Mouse (Mus musculus) CH12.LX (cell line): ENCODE measurements around the gene Fam13a. TPM values are rescaled to one million over a fixed set of nuclear protein-coding genes. Genes with fewer than 3 reads are reported as not detected.

Experiments used
- DNase-seq: peaks from one replicate; pipeline ENCODE4 v3.0.0-alpha.2; 2013; ENCODE audit errors: extremely low read depth
- H3K27ac ChIP-seq: 2 replicates; pipeline ENCODE4 v1.5.1; 2012; ENCODE audit warnings: low read depth, mild to moderate bottlenecking, control low read depth, moderate library complexity; ENCODE audit not compliant: insufficient read depth
- H3K27me3 ChIP-seq: replicated peaks from 2 replicates; pipeline ENCODE3; 2012; ENCODE audit warnings: inconsistent platforms
- H3K36me3 ChIP-seq, 2 experiments: replicated peaks in 1 of 2; 2 replicates each; pipeline versions ENCODE3 to v1.6.1; 2012; ENCODE audit warnings: inconsistent platforms in 1 of 2, low read length in 1 of 2, mild to moderate bottlenecking in 1 of 2, mixed read lengths in 1 of 2, moderate library complexity in 1 of 2; ENCODE audit not compliant: control insufficient read depth in 1 of 2, insufficient read depth in 1 of 2
- H3K4me1 ChIP-seq, 2 experiments: 2 replicates each; pipeline ENCODE4 v1.6.1; 2012; ENCODE audit warnings: inconsistent platforms in 1 of 2, moderate library complexity in 1 of 2; ENCODE audit not compliant: insufficient read depth in 2 of 2, control insufficient read depth in 1 of 2
- H3K4me2 ChIP-seq: 2 replicates; pipeline ENCODE4 v1.6.1; 2012; ENCODE audit warnings: low read depth, mild to moderate bottlenecking, control low read depth; ENCODE audit not compliant: poor library complexity, insufficient read depth, severe bottlenecking
- H3K4me3 ChIP-seq, 3 experiments: fragments of 150-350 bp in 1 of 3; sonication (generic) in 1 of 3; replicated peaks in 1 of 3; 2 replicates each; pipeline versions ENCODE3 to v1.5.1; 2011 to 2012; ENCODE audit warnings: low read depth in 2 of 3, low read length in 2 of 3, mild to moderate bottlenecking in 2 of 3, moderate library complexity in 2 of 3, control low read depth in 1 of 3, improper control_type of control experiment in 1 of 3, inconsistent platforms in 1 of 3, mixed read lengths in 1 of 3; ENCODE audit not compliant: poor library complexity in 1 of 3
- H3K79me2 ChIP-seq: replicated peaks from 2 replicates; pipeline ENCODE4 v1.6.1; 2012; ENCODE audit warnings: mild to moderate bottlenecking, moderate library complexity; ENCODE audit not compliant: control insufficient read depth, poor library complexity, insufficient read depth, severe bottlenecking; ENCODE audit errors: extremely low read depth
- H3K9ac ChIP-seq: 2 replicates; pipeline ENCODE4 v1.6.1; 2012; ENCODE audit warnings: low read depth, mild to moderate bottlenecking, control low read depth, moderate library complexity; ENCODE audit not compliant: insufficient read depth
- H3K9me3 ChIP-seq: replicated peaks from 2 replicates; pipeline ENCODE3; 2012; ENCODE audit warnings: low read length, inconsistent platforms, mixed read lengths
- BHLHE40 ChIP-seq: IDR thresholded peaks from 2 replicates; pipeline ENCODE4 v1.6.1; 2011; ENCODE audit warnings: mild to moderate bottlenecking, low read depth, low read length, improper control_type of control experiment
- CHD1 ChIP-seq: IDR thresholded peaks from 2 replicates; pipeline ENCODE4 v1.6.1; 2012; ENCODE audit warnings: low read depth, low read length, improper control_type of control experiment, inconsistent platforms
- CTCF ChIP-seq, 2 experiments: IDR thresholded peaks in 1 of 2; conservative IDR thresholded peaks in 1 of 2; 2 replicates each; pipeline ENCODE4 v1.5.1; 2011 to 2012; ENCODE audit warnings: low read depth in 2 of 2, low read length in 2 of 2, improper control_type of control experiment in 1 of 2, inconsistent platforms in 1 of 2, mild to moderate bottlenecking in 1 of 2, moderate library complexity in 1 of 2
- ELF1 ChIP-seq: IDR thresholded peaks from 2 replicates; pipeline ENCODE4 v1.6.1; 2014; ENCODE audit warnings: low read depth, mild to moderate bottlenecking, inconsistent platforms, low read length, improper control_type of control experiment
- EP300 ChIP-seq: IDR thresholded peaks from 2 replicates; pipeline ENCODE4 v1.6.1; 2011; ENCODE audit warnings: low read length, improper control_type of control experiment
- ETS1 ChIP-seq: conservative IDR thresholded peaks from 2 replicates; pipeline ENCODE4 v1.6.1; 2012; ENCODE audit warnings: low read depth, mild to moderate bottlenecking, inconsistent platforms, low read length, improper control_type of control experiment, moderate library complexity
- GABPA ChIP-seq: IDR thresholded peaks from 2 replicates; pipeline ENCODE4 v1.6.1; 2012; ENCODE audit warnings: low read depth, low read length, improper control_type of control experiment, inconsistent platforms; ENCODE audit not compliant: insufficient replicate concordance
- MAZ ChIP-seq: IDR thresholded peaks from 2 replicates; pipeline ENCODE4 v1.6.1; 2012; ENCODE audit warnings: low read depth, mild to moderate bottlenecking, inconsistent platforms, low read length, improper control_type of control experiment, moderate library complexity
- MXI1 ChIP-seq: IDR thresholded peaks from 2 replicates; pipeline ENCODE4 v1.6.1; 2011; ENCODE audit warnings: mild to moderate bottlenecking, low read depth, low read length, improper control_type of control experiment
- MYC ChIP-seq: IDR thresholded peaks from 2 replicates; pipeline ENCODE4 v1.6.1; 2011; ENCODE audit warnings: low read depth, mild to moderate bottlenecking, improper control_type of control experiment, low read length
- NELFE ChIP-seq: IDR thresholded peaks from 2 replicates; pipeline ENCODE4 v1.6.1; 2011; ENCODE audit warnings: low read depth, low read length, improper control_type of control experiment
- NRF1 ChIP-seq: IDR thresholded peaks from 2 replicates; pipeline ENCODE4 v1.6.1; 2014; ENCODE audit warnings: low read depth, mild to moderate bottlenecking, inconsistent platforms, low read length, improper control_type of control experiment, moderate library complexity
- POLR2AphosphoS2 ChIP-seq: IDR thresholded peaks from 2 replicates; pipeline ENCODE4 v1.6.1; 2011; ENCODE audit warnings: low read depth, low read length, improper control_type of control experiment
- RAD21 ChIP-seq: IDR thresholded peaks from 2 replicates; pipeline ENCODE4 v1.6.1; 2011; ENCODE audit warnings: low read depth, mild to moderate bottlenecking, low read length, improper control_type of control experiment, moderate library complexity
- RCOR1 ChIP-seq: conservative IDR thresholded peaks from 2 replicates; pipeline ENCODE4 v1.6.1; 2012; ENCODE audit warnings: low read depth, mild to moderate bottlenecking, inconsistent platforms, low read length, improper control_type of control experiment
- SMC3 ChIP-seq: IDR thresholded peaks from 2 replicates; pipeline ENCODE4 v1.6.1; 2011; ENCODE audit warnings: low read depth, low read length, improper control_type of control experiment
- TBP ChIP-seq: conservative IDR thresholded peaks from 2 replicates; pipeline ENCODE4 v1.6.1; 2011; ENCODE audit warnings: low read depth, low read length, improper control_type of control experiment
- TCF12 ChIP-seq: IDR thresholded peaks from 2 replicates; pipeline ENCODE4 v1.6.1; 2014; ENCODE audit warnings: low read depth, mild to moderate bottlenecking, inconsistent platforms, low read length, improper control_type of control experiment
- USF1 ChIP-seq: IDR thresholded peaks from 2 replicates; pipeline ENCODE4 v1.6.1; 2014; ENCODE audit warnings: low read depth, mild to moderate bottlenecking, inconsistent platforms, low read length, improper control_type of control experiment
- USF2 ChIP-seq: conservative IDR thresholded peaks from 2 replicates; pipeline ENCODE4 v1.6.1; 2011; ENCODE audit warnings: low read depth, low read length, improper control_type of control experiment
- ZKSCAN1 ChIP-seq: IDR thresholded peaks from 2 replicates; pipeline ENCODE4 v1.6.1; 2012; ENCODE audit warnings: low read depth, inconsistent platforms, low read length, improper control_type of control experiment, borderline replicate concordance
- dilution Hi-C: fragments of 300-500 bp; cut with MboI; formaldehyde crosslinking; loops from 2 replicates; pipeline ENCODE4 v1.14.3; 2020; ENCODE audit warnings: low sequenced_read_pairs; ENCODE audit not compliant: extremely low pct_unique_long_range_greater_than_20kb, extremely low pct_ligation_motif_present
- in situ Hi-C: fragments of 300-500 bp; cut with MboI; formaldehyde crosslinking; loops from 3 replicates; pipeline ENCODE4 v1.14.3; 2019; ENCODE audit warnings: low sequenced_read_pairs, low pct_ligation_motif_present, low pct_unique_long_range_greater_than_20kb, mixed read lengths
- polyA plus RNA-seq: library from polyadenylated mRNA; unstranded; fragments of >175 nt; gene quantifications from 2 replicates; pipeline ENCODE4 v1.2.1, GENCODE M21; 2012; ENCODE audit warnings: low read depth; ENCODE audit not compliant: insufficient read length
- total RNA-seq, 2 experiments: library from RNA; depleted of rRNA; stranded (reverse); fragments of 300-350 nt in 1 of 2; fragments of >200 nt in 1 of 2; gene quantifications; 2 replicates each; pipeline ENCODE4 v1.2.3; 2012 to 2014

The Fam13a gene
- total and polyA plus RNA-seq, 3 experiments = 0.17 to 0.21 TPM; not detected in 1

DNA sequence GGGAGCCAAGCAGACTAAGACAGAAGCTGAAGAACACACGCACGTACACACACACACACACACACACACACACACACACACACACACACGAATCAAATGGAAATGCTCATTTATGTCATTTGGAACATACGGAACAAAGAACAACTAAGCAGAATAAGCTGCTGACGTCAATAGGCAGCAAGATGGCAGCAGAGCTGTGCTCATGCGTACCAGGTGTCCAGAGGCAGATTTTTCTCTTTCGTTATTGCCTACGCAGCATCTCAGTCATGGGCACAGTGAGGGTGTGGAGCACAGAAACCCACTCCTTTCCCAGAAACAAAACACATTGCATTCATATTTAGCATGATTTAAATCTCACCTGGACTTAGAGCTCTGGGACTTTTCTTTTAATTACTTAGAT, 39.2 kb downstream of the Fam13a start:
- dilution Hi-C loops (no loop called here), in situ Hi-C loops (no loop called here)
- Histone ChIP-seq H3K79me2 (no peaks in the 10 kb centered on the region), H3K36me3 (no peaks in the 10 kb centered on the region), H3K4me1 (no peaks in the 10 kb centered on the region), H3K27ac (no peak overlapping the region), H3K9me3 (no peaks in the 10 kb centered on the region), H3K9ac (no peak overlapping the region), H3K4me3 (no peak overlapping the region), H3K27me3 (no peaks in the 10 kb centered on the region), H3K4me2 (no peak overlapping the region)
- TF ChIP-seq SMC3 (peak; percentile 32; the same call in 1 of the 2 replicates), RAD21 (peak; percentile 45), ETS1 (no peak), CTCF (conservative IDR thresholded peaks at IDR 0.05 in 1 of 2, IDR thresholded peaks at IDR 0.05 in 1 of 2; ENCODE audit: low read depth in 2 of 2, low read length in 2 of 2) (peak in 1 of 2 experiments; percentile 39; a peak in 2 of 4 replicates), NRF1 (peak; percentile 20; the same call in 1 of the 2 replicates), POLR2AphosphoS2 (no peak), NELFE (no peak), TBP (no peak)
- DNase-seq = no peak

DNA sequence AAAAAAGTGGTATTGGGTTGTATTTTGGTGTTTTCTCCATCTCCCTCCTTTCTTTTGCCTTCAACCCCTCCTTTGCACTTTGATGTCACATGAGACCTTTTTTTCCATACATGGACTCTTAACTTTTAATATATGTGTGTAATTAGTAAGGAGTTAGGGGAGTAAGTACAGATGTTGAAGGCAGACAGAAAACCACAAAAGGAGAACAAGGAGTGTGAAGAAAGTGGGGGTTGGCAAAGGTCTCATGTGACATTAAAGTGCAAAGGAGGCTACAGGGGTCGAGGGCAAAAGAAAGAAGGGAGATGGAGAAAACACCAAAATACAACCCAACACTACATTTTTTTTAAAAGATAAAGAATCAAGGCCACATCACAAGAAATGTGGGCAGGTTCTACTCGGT, 49.1 kb downstream of the Fam13a start:
- H3K4me1 ChIP-seq = peaks cover 0 to 8% of the 10 kb centered on the region in 2 experiments; a peak in 1 of 4 replicates
- no peaks in the 10 kb centered on the region for H3K79me2 ChIP-seq
- in situ Hi-C loops (no loop called here), dilution Hi-C loops (no loop called here)
- peak; percentile 12 for DNase-seq
- H3K27ac ChIP-seq = no peak overlapping the region
- no peak overlapping the region for H3K4me2 ChIP-seq
- H3K27me3 ChIP-seq = no peaks in the 10 kb centered on the region
- TF ChIP-seq USF1 (no peak), ETS1 (no peak), MXI1 (no peak), POLR2AphosphoS2 (no peak), MYC (no peak), TBP (no peak), USF2 (no peak), ZKSCAN1 (no peak), RCOR1 (no peak), GABPA (no peak), MAZ (no peak), TCF12 (no peak), EP300 (0 out of 2 replicates have a peak, but pooled peaks have one; percentile 24), BHLHE40 (peak; percentile 18; the same call in 1 of the 2 replicates), CHD1 (no peak), ELF1 (no peak)
- no peak overlapping the region for H3K4me3 ChIP-seq
- H3K9me3 ChIP-seq = no peaks in the 10 kb centered on the region
- no peaks in the 10 kb centered on the region for H3K36me3 ChIP-seq
- no peak overlapping the region for H3K9ac ChIP-seq
